Mouse (Mus musculus): ENCODE results near the gene Mmp19. TPM values are rescaled to one million over a fixed set of nuclear protein-coding genes. Genes with fewer than 3 reads are reported as not detected.

Mmp19 gene
- polyA plus RNA-seq, 2 experiments, result 1.1 to 1.4 TPM

GRCm38 (mm10) chr10:128744680-128745601 lies 45.8 kb upstream of the Mmp19 start, which contains the start of gene Dgka:
TSS of gene Dgka (minus strand) at chr10:128744855.
- Histone ChIP-seq H3K9me3 (ENCODE audit: control insufficient read depth, low read length) (no peaks in the 10 kb centered on the region), H3K4me2 (replicated peaks; ENCODE audit: low read depth, low read length, severe bottlenecking) (peak within 1 kb of the TSS; percentile 88), H3K27ac (replicated peaks; ENCODE audit: low read depth, low read length) (peak within 1 kb of the TSS; percentile 46), H3K9ac (ENCODE audit: low read depth, low read length, severe bottlenecking) (peak within 1 kb of the TSS; percentile 71), H3K4me3 (replicated peaks; ENCODE audit: low read length) (peak within 1 kb of the TSS; percentile 72), H3K36me3 (ENCODE audit: control insufficient read depth, insufficient read depth, low read length) (no peaks in the 10 kb centered on the region), H3K27me3 (ENCODE audit: control insufficient read depth, insufficient read depth, low read length) (peaks cover 8% of the 10 kb centered on the region; the same call in 1 of the 2 replicates), H3K4me1 (ENCODE audit: control insufficient read depth, insufficient read depth, low read length) (peaks cover 21% of the 10 kb centered on the region)
- DNase-seq (ENCODE audit: low spot score), result no peak
- WGBS, result 21% methylated on average over 18 of the region's 18 CpGs
- no peak for TF ChIP-seq POLR2A (IDR thresholded peaks at IDR 0.05; ENCODE audit: borderline replicate concordance, extremely low read depth, insufficient read depth, insufficient read length)
- no peak for ATAC-seq (ENCODE audit: low FRiP score, low read depth)

- no peak for DNase-seq (ENCODE audit: low spot score)
- H3K27ac ChIP-seq (replicated peaks; ENCODE audit: low read depth, low read length), result no peak overlapping the region
- TF ChIP-seq POLR2A (IDR thresholded peaks at IDR 0.05; ENCODE audit: borderline replicate concordance, extremely low read depth, insufficient read depth, insufficient read length), result no peak
- H3K4me1 ChIP-seq (ENCODE audit: control insufficient read depth, insufficient read depth, low read length), result peaks cover 21% of the 10 kb centered on the region
- H3K36me3 ChIP-seq (ENCODE audit: control insufficient read depth, insufficient read depth, low read length), result no peaks in the 10 kb centered on the region
- H3K9ac ChIP-seq (ENCODE audit: low read depth, low read length, severe bottlenecking), result no peak overlapping the region
- 92% methylated on average over 10 of the region's 10 CpGs for WGBS
- H3K4me3 ChIP-seq (replicated peaks; ENCODE audit: low read length), result no peak overlapping the region
- H3K4me2 ChIP-seq (replicated peaks; ENCODE audit: low read depth, low read length, severe bottlenecking), result no peak overlapping the region
- peaks cover 8% of the 10 kb centered on the region; the same call in 1 of the 2 replicates for H3K27me3 ChIP-seq (ENCODE audit: control insufficient read depth, insufficient read depth, low read length)
- no peaks in the 10 kb centered on the region for H3K9me3 ChIP-seq (ENCODE audit: control insufficient read depth, low read length)
- ATAC-seq (ENCODE audit: low FRiP score, low read depth), result no peak
These were observed 44.6 kb upstream of the Mmp19 start for GRCm38 (mm10) chr10:128745946-128746613.

GRCm38 (mm10) chr10:128746972-128747645 lies 43.6 kb upstream of the Mmp19 start:
- DNase-seq (ENCODE audit: low spot score) (no peak), ATAC-seq (ENCODE audit: low FRiP score, low read depth) (no peak)
- peaks cover 21% of the 10 kb centered on the region for H3K4me1 ChIP-seq (ENCODE audit: control insufficient read depth, insufficient read depth, low read length)
- H3K27me3 ChIP-seq (ENCODE audit: control insufficient read depth, insufficient read depth, low read length), result peaks cover 8% of the 10 kb centered on the region; the same call in 1 of the 2 replicates
- H3K27ac ChIP-seq (replicated peaks; ENCODE audit: low read depth, low read length), result peak overlapping the region; percentile 97
- peak overlapping the region; percentile 79 for H3K4me2 ChIP-seq (replicated peaks; ENCODE audit: low read depth, low read length, severe bottlenecking)
- TF ChIP-seq POLR2A (IDR thresholded peaks at IDR 0.05; ENCODE audit: borderline replicate concordance, extremely low read depth, insufficient read depth, insufficient read length), result no peak
- peak overlapping the region; percentile 88 for H3K9ac ChIP-seq (ENCODE audit: low read depth, low read length, severe bottlenecking)
- 36% methylated on average over 9 of the region's 9 CpGs for WGBS
- no peaks in the 10 kb centered on the region for H3K36me3 ChIP-seq (ENCODE audit: control insufficient read depth, insufficient read depth, low read length)
- peak overlapping the region; percentile 68 for H3K4me3 ChIP-seq (replicated peaks; ENCODE audit: low read length)
- H3K9me3 ChIP-seq (ENCODE audit: control insufficient read depth, low read length), result no peaks in the 10 kb centered on the region

GRCm38 (mm10) chr10:128747646-128748251 lies 43.0 kb upstream of the Mmp19 start, which contains the start of gene Pym1:
TSS of gene Pym1 (plus strand) at chr10:128747889.
- no peaks in the 10 kb centered on the region for H3K9me3 ChIP-seq (ENCODE audit: control insufficient read depth, low read length)
- ATAC-seq (ENCODE audit: low FRiP score, low read depth) (peak; percentile 46), DNase-seq (ENCODE audit: low spot score) (peak; percentile 80)
- peak within 1 kb of the TSS; percentile 88 for H3K9ac ChIP-seq (ENCODE audit: low read depth, low read length, severe bottlenecking)
- peak; percentile 53; the same call in 1 of the 2 replicates for TF ChIP-seq POLR2A (IDR thresholded peaks at IDR 0.05; ENCODE audit: borderline replicate concordance, extremely low read depth, insufficient read depth, insufficient read length)
- 0% methylated on average over 29 of the region's 36 CpGs for WGBS
- peak within 1 kb of the TSS; percentile 79 for H3K4me2 ChIP-seq (replicated peaks; ENCODE audit: low read depth, low read length, severe bottlenecking)
- peak within 1 kb of the TSS; percentile 97 for H3K27ac ChIP-seq (replicated peaks; ENCODE audit: low read depth, low read length)
- H3K27me3 ChIP-seq (ENCODE audit: control insufficient read depth, insufficient read depth, low read length), result peaks cover 3% of the 10 kb centered on the region; the same call in 1 of the 2 replicates
- H3K36me3 ChIP-seq (ENCODE audit: control insufficient read depth, insufficient read depth, low read length), result peaks cover 3% of the 10 kb centered on the region
- peaks cover 21% of the 10 kb centered on the region for H3K4me1 ChIP-seq (ENCODE audit: control insufficient read depth, insufficient read depth, low read length)
- peak within 1 kb of the TSS; percentile 68 for H3K4me3 ChIP-seq (replicated peaks; ENCODE audit: low read length)
